Mouse (Mus musculus): ENCODE measurements around the gene Prss45.
"Not testable (repeated sequence)": the region's sequence is repeated elsewhere in the genome, so short reads cannot be mapped to it uniquely, and the experiment has no call there.

The Prss45 gene

GRCm38 (mm10) chr9:110834411-110834810, at the start of gene Prss45:
Prss45 (plus strand) TSS chr9:110834588.
- no peak for DNase-seq

- no peak for DNase-seq
These were observed 46.2 kb upstream of the Prss45 start for GRCm38 (mm10) chr9:110788169-110788568.

GRCm38 (mm10) chr9:110790462-110790861, 43.9 kb upstream of the Prss45 start:
- no peak for DNase-seq

- no peak for DNase-seq
These were observed 37.4 kb upstream of the Prss45 start for GRCm38 (mm10) chr9:110797013-110797412.

GRCm38 (mm10) chr9:110797866-110798265, 36.5 kb upstream of the Prss45 start, which contains the start of gene Prss42:
Prss42 (plus strand) TSS chr9:110798166.
- no peak for DNase-seq

- DNase-seq = no peak
These were observed 33.4 kb upstream of the Prss45 start for GRCm38 (mm10) chr9:110800834-110801479.

- no peak for DNase-seq
These were observed 31.1 kb upstream of the Prss45 start for GRCm38 (mm10) chr9:110803294-110803693.

GRCm38 (mm10) chr9:110810051-110810450, 24.3 kb upstream of the Prss45 start:
- no peak for DNase-seq

GRCm38 (mm10) chr9:110813789-110814188, 20.6 kb upstream of the Prss45 start, which contains the start of gene Prss44:
Prss44 (plus strand) TSS chr9:110813994.
- no peak for DNase-seq

- not testable (repeated sequence) for DNase-seq
These were observed 13.8 kb upstream of the Prss45 start for GRCm38 (mm10) chr9:110820546-110820945.

GRCm38 (mm10) chr9:110821436-110821835, 13.0 kb upstream of the Prss45 start:
- peak; percentile 66 for DNase-seq

GRCm38 (mm10) chr9:110825426-110825825, 9.0 kb upstream of the Prss45 start:
- no peak for DNase-seq

GRCm38 (mm10) chr9:110825832-110826231, 8.6 kb upstream of the Prss45 start:
- no peak for DNase-seq

- DNase-seq = no peak
These were observed 8.0 kb upstream of the Prss45 start, which contains the start of gene Prss43 for GRCm38 (mm10) chr9:110826390-110826789. Prss43 (plus strand) TSS chr9:110826690.

- DNase-seq = no peak
These were observed 1.4 kb upstream of the Prss45 start for GRCm38 (mm10) chr9:110833021-110833420.

- DNase-seq = no peak
These were observed 573 bp downstream of the Prss45 start for GRCm38 (mm10) chr9:110834961-110835360.

- DNase-seq = peak; percentile 24
These were observed 1.7 kb downstream of the Prss45 start for GRCm38 (mm10) chr9:110836112-110836511.

- DNase-seq = no peak
These were observed 6.5 kb downstream of the Prss45 start for GRCm38 (mm10) chr9:110840905-110841304.

GRCm38 (mm10) chr9:110841438-110841837, 7.0 kb downstream of the Prss45 start:
- DNase-seq = peak; percentile 36

GRCm38 (mm10) chr9:110844206-110844605, 9.8 kb downstream of the Prss45 start, which contains the start of gene Prss46:
Prss46 (plus strand) TSS chr9:110844506.
- DNase-seq = no peak

- no peak for DNase-seq
These were observed 14.8 kb downstream of the Prss45 start for GRCm38 (mm10) chr9:110849162-110849561.

- DNase-seq = no peak
These were observed 21.5 kb downstream of the Prss45 start for GRCm38 (mm10) chr9:110855903-110856302.

GRCm38 (mm10) chr9:110856920-110857319, 22.5 kb downstream of the Prss45 start:
- peak; percentile 32 for DNase-seq

- DNase-seq = no peak
These were observed 23.5 kb downstream of the Prss45 start, which contains the start of gene Prss50 for GRCm38 (mm10) chr9:110857781-110858472. Prss50 (plus strand) TSS chr9:110857967.
